Mouse (Mus musculus): ENCODE measurements at regions not wholly inside any gene's neighbourhood (a gene's known extent, or its start where the extent isn't known, plus 50 kb on each side); places are given as distances from the start of the nearest gene placed in this dataset.

GRCm38 (mm10) chr16:71640361-71640760 lies 667.7 kb upstream of the Robo1 start:
- TF ChIP-seq GATA1 (IDR thresholded peaks at IDR 0.05; ENCODE audit: borderline replicate concordance, low read length) (no peak), FLI1 (IDR thresholded peaks at IDR 0.05; ENCODE audit: low read length) (no peak)

Data from megakaryocyte, embryonic 14.5 days (primary cell).